Comparison of ENCODE assay signal across 20 mouse cellular contexts in the genomic region with DNA sequence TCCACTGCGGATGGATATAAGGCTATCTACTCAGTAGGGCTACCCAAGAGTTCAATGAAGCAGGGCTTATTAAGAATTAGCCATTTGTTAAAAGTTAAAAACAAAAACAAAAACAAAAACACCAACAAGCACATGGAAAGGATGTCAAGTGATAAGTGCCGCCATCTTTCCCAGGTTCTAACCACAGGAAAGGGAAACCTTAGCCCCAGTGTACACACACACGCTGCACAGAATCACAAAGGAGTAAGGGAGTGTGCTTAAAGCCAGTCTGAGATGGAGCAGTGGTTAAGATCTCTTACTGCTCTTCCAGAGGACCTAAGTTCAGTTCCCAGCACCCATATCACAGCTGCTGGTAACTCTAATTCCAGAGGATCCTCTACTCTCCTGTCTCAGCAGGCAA.
DNase-seq lines count a peak whose midpoint lies in the region; ATAC-seq and TF ChIP-seq lines count a peak whose summit lies in the region.
"Had no signal": no experiment of that assay in that cellular context is flagged by ENCODE, and none has a peak within 500 bp of the region (broad histone marks: within the 10 kb centered on the region; RNA-seq: fewer than 3 reads in every experiment).

No protein-coding gene starts in this region.

- no peak overlapping the region for H3K27ac ChIP-seq in heart, embryonic 11.5 days (ENCODE audit: low read depth, low read length)
- peak overlapping the region; percentile 2; the same call in 1 of the 2 replicates for H3K27ac ChIP-seq in thymus, adult 2 months (ENCODE audit: control insufficient read depth, insufficient read depth, low read length)
- no peak overlapping the region; the same call in 1 of the 2 replicates for H3K27ac ChIP-seq in CH12.LX (ENCODE audit: insufficient read depth, low read depth)
- H3K27ac ChIP-seq: embryonic facial prominence, embryonic 12.5 days; forebrain, embryonic 12.5 days; hindbrain, embryonic 12.5 days had no signal

- H3K36me3 ChIP-seq in heart, embryonic 11.5 days (ENCODE audit: control insufficient read depth, insufficient read depth, low read length): no peaks in the 10 kb centered on the region
- peaks cover 15% of the 10 kb centered on the region for H3K36me3 ChIP-seq in thymus, adult 2 months (ENCODE audit: control insufficient read depth, insufficient read depth, low read length)
- peaks cover 11 to 31% of the 10 kb centered on the region in 2 experiments for H3K36me3 ChIP-seq in CH12.LX (replicated peaks in 1 of 2; ENCODE audit: control insufficient read depth in 1 of 2, insufficient read depth in 1 of 2, low read length in 1 of 2)
- H3K36me3 ChIP-seq: embryonic facial prominence, embryonic 12.5 days; forebrain, embryonic 12.5 days; hindbrain, embryonic 12.5 days had no signal

- H3K9me3 ChIP-seq in heart, embryonic 11.5 days (replicated peaks; ENCODE audit: control insufficient read depth, low read length): no peaks in the 10 kb centered on the region
- H3K9me3 ChIP-seq in CH12.LX (replicated peaks; ENCODE audit: low read length): no peaks in the 10 kb centered on the region
- H3K9me3 ChIP-seq: embryonic facial prominence, embryonic 12.5 days; forebrain, embryonic 12.5 days; hindbrain, embryonic 12.5 days had no signal

- 86% methylated on average over 3 of the region's 3 CpGs for WGBS in heart, embryonic 11.5 days (ENCODE audit: insufficient replicate concordance)
- WGBS in thymus, adult 2 months: 47% methylated on average over 3 of the region's 3 CpGs

- peaks cover 5% of the 10 kb centered on the region; the same call in 1 of the 2 replicates for H3K4me1 ChIP-seq in heart, embryonic 11.5 days (ENCODE audit: control insufficient read depth, insufficient read depth, low read length)
- peaks cover 40% of the 10 kb centered on the region for H3K4me1 ChIP-seq in thymus, adult 2 months (replicated peaks; ENCODE audit: control insufficient read depth, insufficient read depth, low read length)
- H3K4me1 ChIP-seq in CH12.LX (ENCODE audit: control insufficient read depth in 1 of 2, insufficient read depth in 2 of 2): peaks cover 23 to 42% of the 10 kb centered on the region in 2 experiments

- H3K79me2 ChIP-seq in CH12.LX (replicated peaks; ENCODE audit: control insufficient read depth, extremely low read depth, insufficient read depth, poor library complexity, severe bottlenecking): peaks cover 65% of the 10 kb centered on the region

- no peak for TF ChIP-seq CTCF in thymus, adult 2 months (IDR thresholded peaks at IDR 0.05; ENCODE audit: borderline replicate concordance, control insufficient read depth, extremely low read depth, insufficient read depth, low read length, poor library complexity)
- TF ChIP-seq CTCF in CH12.LX (conservative IDR thresholded peaks at IDR 0.05 in 1 of 2, IDR thresholded peaks at IDR 0.05 in 1 of 2; ENCODE audit: low read depth in 2 of 2, low read length in 2 of 2): no peak

- ATAC-seq in heart, embryonic 11.5 days (replicated peaks; ENCODE audit: insufficient number of reproducible peaks, low FRiP score, low TSS enrichment): no peak
- ATAC-seq: forebrain, postnatal 0 days; hindbrain, embryonic 16.5 days had no signal

- no peak overlapping the region for H3K4me2 ChIP-seq in heart, embryonic 11.5 days
- H3K4me2 ChIP-seq in CH12.LX (ENCODE audit: insufficient read depth, low read depth, poor library complexity, severe bottlenecking): peak overlapping the region; percentile 58
- H3K4me2 ChIP-seq: embryonic facial prominence, embryonic 12.5 days; forebrain, embryonic 12.5 days; hindbrain, embryonic 12.5 days had no signal

- H3K27me3 ChIP-seq in heart, embryonic 11.5 days (ENCODE audit: control insufficient read depth, insufficient read depth, low read length): no peaks in the 10 kb centered on the region
- no peaks in the 10 kb centered on the region for H3K27me3 ChIP-seq in thymus, adult 2 months (ENCODE audit: control insufficient read depth, insufficient read depth, low read length)
- H3K27me3 ChIP-seq in CH12.LX (replicated peaks): no peaks in the 10 kb centered on the region
- H3K27me3 ChIP-seq: embryonic facial prominence, embryonic 12.5 days; forebrain, embryonic 12.5 days; hindbrain, embryonic 12.5 days had no signal

- DNase-seq in heart, adult 11 months: peak; percentile 30
- DNase-seq in thymus, adult 2 months: peak; percentile 30
- no peak for DNase-seq in thymus, postnatal 36 days
- no peak for DNase-seq in CH12.LX (ENCODE audit: extremely low read depth)
- DNase-seq in left cerebral cortex, adult 9 months (ENCODE audit: low spot score in 2 of 2): no peak
- DNase-seq in adrenal gland, postnatal 14 days: no peak
- DNase-seq: adrenal gland, adult 8-10 months; cerebellum, adult 11-12 months; cerebellum, adult 9-10 months; cerebellum, postnatal 25 days; forebrain, postnatal 0 days; gastrocnemius, adult 2 months; gastrocnemius, postnatal 25 days; heart, postnatal 10 days; heart, postnatal 4 days had no signal

- dilution Hi-C loops in CH12.LX (cut with MboI; ENCODE audit: extremely low pct_ligation_motif_present, extremely low pct_unique_long_range_greater_than_20kb, low sequenced_read_pairs): no loop called here

- TF ChIP-seq EP300 in CH12.LX (IDR thresholded peaks at IDR 0.05; ENCODE audit: low read length): no peak

- TF ChIP-seq RAD21 in CH12.LX (IDR thresholded peaks at IDR 0.05; ENCODE audit: low read depth, low read length): no peak

- no peak for TF ChIP-seq POLR2A in thymus, adult 2 months (IDR thresholded peaks at IDR 0.05; ENCODE audit: control insufficient read depth, extremely low read depth, insufficient read depth, low read length, poor library complexity)
- TF ChIP-seq POLR2A in CH12.LX (IDR thresholded peaks at IDR 0.05; ENCODE audit: low read depth, low read length): no peak

- no peak overlapping the region for H3K4me3 ChIP-seq in heart, embryonic 11.5 days (ENCODE audit: low read depth, low read length)
- H3K4me3 ChIP-seq in thymus, adult 2 months (ENCODE audit: control insufficient read depth, insufficient read depth, low read length): no peak overlapping the region
- peak overlapping the region; percentile 10 to 67 (median 60) for H3K4me3 ChIP-seq in CH12.LX (replicated peaks in 1 of 3; ENCODE audit: low read depth in 2 of 3, low read length in 2 of 3, poor library complexity in 1 of 3)
- H3K4me3 ChIP-seq: embryonic facial prominence, embryonic 12.5 days; forebrain, embryonic 12.5 days; gastrocnemius, adult 2 months; hindbrain, embryonic 12.5 days had no signal

- H3K9ac ChIP-seq in heart, embryonic 11.5 days (ENCODE audit: low read depth, low read length): no peak overlapping the region
- 0 out of 2 replicates have a peak overlapping the region, but pooled peaks have one; percentile 23 for H3K9ac ChIP-seq in CH12.LX (ENCODE audit: insufficient read depth, low read depth)
- H3K9ac ChIP-seq: embryonic facial prominence, embryonic 12.5 days; forebrain, embryonic 12.5 days; forebrain, postnatal 0 days; hindbrain, embryonic 12.5 days had no signal

- in situ Hi-C loops in CH12.LX (cut with MboI; ENCODE audit: low pct_ligation_motif_present, low pct_unique_long_range_greater_than_20kb, low sequenced_read_pairs): no loop called here

TF ChIP-seq in CH12.LX, 34 proteins besides CTCF, POLR2A, EP300 and RAD21:
- TF ChIP-seq SIN3A (IDR thresholded peaks at IDR 0.05; ENCODE audit: low read length) (no peak), PAX5 (IDR thresholded peaks at IDR 0.05; ENCODE audit: low read length) (no peak), JUND (conservative IDR thresholded peaks at IDR 0.05; ENCODE audit: low read depth, low read length) (no peak), RCOR1 (conservative IDR thresholded peaks at IDR 0.05; ENCODE audit: low read depth, low read length) (no peak), ZKSCAN1 (IDR thresholded peaks at IDR 0.05; ENCODE audit: borderline replicate concordance, low read depth, low read length) (no peak), TBP (conservative IDR thresholded peaks at IDR 0.05; ENCODE audit: low read depth, low read length) (no peak), JUN (IDR thresholded peaks at IDR 0.05; ENCODE audit: insufficient read depth, low read depth, low read length) (no peak), ZNF384 (IDR thresholded peaks at IDR 0.05; ENCODE audit: low read depth, low read length) (no peak), SMC3 (IDR thresholded peaks at IDR 0.05; ENCODE audit: low read depth, low read length) (no peak), USF2 (conservative IDR thresholded peaks at IDR 0.05; ENCODE audit: low read depth, low read length) (no peak), ELF1 (IDR thresholded peaks at IDR 0.05; ENCODE audit: low read depth, low read length) (no peak), CHD1 (IDR thresholded peaks at IDR 0.05; ENCODE audit: low read depth, low read length) (no peak), ZMIZ1 (IDR thresholded peaks at IDR 0.05; ENCODE audit: low read depth, low read length) (no peak), MAFK (IDR thresholded peaks at IDR 0.05; ENCODE audit: insufficient replicate concordance, low read length) (no peak), CHD2 (IDR thresholded peaks at IDR 0.05; ENCODE audit: low read length) (no peak), MXI1 (IDR thresholded peaks at IDR 0.05; ENCODE audit: low read depth, low read length) (no peak), BHLHE40 (IDR thresholded peaks at IDR 0.05; ENCODE audit: low read depth, low read length) (no peak), MAZ (IDR thresholded peaks at IDR 0.05; ENCODE audit: low read depth, low read length) (no peak), ETS1 (conservative IDR thresholded peaks at IDR 0.05; ENCODE audit: low read depth, low read length) (no peak), E2F4 (IDR thresholded peaks at IDR 0.05; ENCODE audit: insufficient replicate concordance, low read depth, low read length) (no peak)

Comparison
In these comparisons a context has a peak if more than half of its experiments do, and no peak if none do; other contexts are left out.
1. DNase-seq: peak in heart, adult 11 months (single experiment) and thymus, adult 2 months (single experiment); none in thymus, postnatal 36 days (0 of 2), CH12.LX (single experiment), left cerebral cortex, adult 9 months (0 of 2) and adrenal gland, postnatal 14 days (single experiment).
2. H3K4me3 ChIP-seq: peak in CH12.LX (3 of 3); none in heart, embryonic 11.5 days (single experiment) and thymus, adult 2 months (single experiment).